ENCODE assay signal across 18 mouse cellular contexts in the genomic region with DNA sequence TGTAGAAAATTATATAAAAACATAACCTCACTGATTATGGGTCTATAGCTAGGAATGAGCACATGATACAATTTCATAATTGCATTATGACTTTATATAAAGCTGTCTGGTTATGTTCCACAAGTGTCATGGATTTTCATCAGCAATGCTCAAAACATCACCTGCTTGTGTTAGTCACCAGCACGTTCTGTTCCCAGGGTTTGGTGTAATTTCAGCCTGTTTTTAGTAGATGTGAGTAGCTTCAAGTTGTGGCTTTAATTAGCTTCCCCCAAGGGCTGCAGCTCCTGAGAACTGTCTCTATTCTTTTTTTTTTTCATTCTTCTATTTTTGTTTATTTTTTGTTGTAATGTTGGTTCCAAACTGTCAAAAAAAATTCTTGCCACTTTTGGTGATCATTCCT.
A peak's percentile ranks its signal among the peaks of the same experiment; 100 is the strongest.
DNase-seq lines count a peak whose midpoint lies in the region.
"Had no signal": no experiment of that assay in that cellular context is flagged by ENCODE, and none has a peak within 500 bp of the region (broad histone marks: within the 10 kb centered on the region; RNA-seq: fewer than 3 reads in every experiment).

No protein-coding gene starts in this region.

- intact Hi-C loops in left cerebral cortex, postnatal 36 days (cut with DNase I), result no loop called here
- intact Hi-C loops in left cerebral cortex, postnatal 4 days (cut with DNase I), result no loop called here

- peak; percentile 20 for DNase-seq in frontal cortex, adult 2 months (ENCODE audit: extremely low spot score in 1 of 2, low spot score in 1 of 2)
- no peak for DNase-seq in frontal cortex, postnatal 14 days (ENCODE audit: low spot score in 2 of 2)
- DNase-seq in left cerebral cortex, postnatal 36 days (ENCODE audit: low spot score in 2 of 2), result peak; percentile 17 to 34
- no peak for DNase-seq in left cerebral cortex, postnatal 4 days
- DNase-seq in right cerebral cortex, postnatal 36 days (ENCODE audit: low spot score in 2 of 2), result peak; percentile 29 to 55
- DNase-seq in right cerebral cortex, postnatal 25 days, result no peak
- no peak for DNase-seq in cerebellum, adult 11 months
- DNase-seq: adrenal gland, adult 2 months; adrenal gland, postnatal 14 days; B cell, adult 2 months; cerebellum, adult 18-20 months; cerebellum, adult 9-10 months; cerebellum, postnatal 14 days; gastrocnemius, adult 2 months; gastrocnemius, postnatal 25 days; heart, adult 18-20 months; heart, postnatal 10 days; heart, postnatal 36 days had no signal

Comparison
In these comparisons a context has a peak if more than half of its experiments do, and no peak if none do; other contexts are left out.
1. DNase-seq: peak in frontal cortex, adult 2 months (2 of 2), left cerebral cortex, postnatal 36 days (2 of 2) and right cerebral cortex, postnatal 36 days (2 of 2); none in frontal cortex, postnatal 14 days (0 of 2), left cerebral cortex, postnatal 4 days (single experiment), right cerebral cortex, postnatal 25 days (single experiment) and cerebellum, adult 11 months (single experiment).